Mouse (Mus musculus): ENCODE measurements at regions not wholly inside any gene's neighbourhood (a gene's known extent, or its start where the extent isn't known, plus 50 kb on each side); places are given as distances from the start of the nearest gene placed in this dataset.

- TF ChIP-seq CTCF (IDR thresholded peaks at IDR 0.05; ENCODE audit: low read depth) (no peak), EP300 (IDR thresholded peaks at IDR 0.05; ENCODE audit: low read depth) (no peak)
These were observed 138.5 kb upstream of the Mbnl1 start for GRCm38 (mm10) chr3:60334133-60334532.

All from liver, embryonic 14.5 days (tissue).